In the genomic region with DNA sequence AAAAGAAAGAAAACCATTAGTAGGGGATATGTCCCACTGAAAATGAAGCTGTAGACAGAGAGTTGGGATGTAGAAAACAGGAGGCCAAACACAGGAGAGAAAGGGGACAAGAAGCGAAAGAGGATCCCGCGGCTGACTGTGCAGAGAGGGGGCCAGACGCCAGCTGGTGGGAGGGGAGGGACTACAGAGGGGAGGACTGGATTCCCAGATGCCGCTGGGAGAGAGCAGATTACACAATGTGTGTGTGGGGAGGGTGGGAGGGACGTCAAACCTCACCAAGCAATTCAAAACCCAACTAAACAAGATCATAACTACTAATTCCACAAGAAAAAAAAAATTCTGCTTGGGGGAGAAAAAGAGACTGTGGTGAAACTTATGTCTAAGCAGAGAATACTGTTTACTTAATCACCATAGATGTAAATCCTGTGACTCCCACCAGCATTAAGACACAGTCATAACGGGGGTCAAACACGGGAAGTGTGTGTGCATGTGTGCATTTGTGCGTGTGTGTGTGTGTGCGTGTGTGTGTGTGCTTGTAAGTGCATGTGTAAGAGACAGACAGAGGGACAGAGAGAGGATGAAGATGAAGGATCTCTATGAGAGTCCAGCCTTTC, we compare ENCODE assay signal across 8 mouse cellular contexts. TPM values are rescaled to one million over a fixed set of nuclear protein-coding genes. Genes with fewer than 3 reads are reported as not detected.
DNase-seq lines count a peak whose midpoint lies in the region; ATAC-seq lines count a peak whose summit lies in the region.

No protein-coding gene starts in this region.

- H3K36me3 ChIP-seq in embryonic facial prominence, embryonic 13.5 days = no peaks in the 10 kb centered on the region

- H3K4me1 ChIP-seq in embryonic facial prominence, embryonic 13.5 days = peaks cover 26% of the 10 kb centered on the region

- H3K9me3 ChIP-seq in embryonic facial prominence, embryonic 13.5 days = no peaks in the 10 kb centered on the region

- no peak overlapping the region for H3K9ac ChIP-seq in embryonic facial prominence, embryonic 13.5 days

- H3K27me3 ChIP-seq in embryonic facial prominence, embryonic 13.5 days = no peaks in the 10 kb centered on the region

- H3K4me2 ChIP-seq in embryonic facial prominence, embryonic 13.5 days = peak overlapping the region; percentile 32

- peak; percentile 25 to 41 for DNase-seq in left cerebral cortex, adult 18-20 months (ENCODE audit: low spot score in 2 of 2)
- no peak for DNase-seq in left cerebral cortex, adult 11 months (ENCODE audit: low spot score)
- peak; percentile 79 to 80 for DNase-seq in heart, postnatal 10 days
- DNase-seq in layer of hippocampus, adult 8-10 months (ENCODE audit: low spot score in 2 of 2) = peak; percentile 53 to 56
- DNase-seq in lung, postnatal 4 days = peak; percentile 70 to 84
- peak; percentile 77 for DNase-seq in testis, postnatal 10 days (ENCODE audit: low spot score)
- DNase-seq in cerebellum, adult 8-10 months = no peak

- intact Hi-C loops in heart, postnatal 10 days (cut with DNase I) = no loop called here

- 0 out of 2 replicates have a peak, but pooled peaks have one; percentile 81 for ATAC-seq in embryonic facial prominence, embryonic 13.5 days (ENCODE audit: insufficient number of reproducible peaks, insufficient read depth, low FRiP score, low TSS enrichment, low read depth)

- whole genome bisulfite sequencing in embryonic facial prominence, embryonic 13.5 days = 20% methylated on average over 10 of the region's 10 CpGs

- H3K27ac ChIP-seq in embryonic facial prominence, embryonic 13.5 days = peak overlapping the region; percentile 85

- no peak overlapping the region for H3K4me3 ChIP-seq in embryonic facial prominence, embryonic 13.5 days

RNA-seq across cellular contexts. Expression of gene Zcchc24, which starts 26.8 kb away (rescaled TPM):
- total RNA-seq in left cerebral cortex, adult 18-20 months (2021) = 10 to 100 TPM; 47.4 to 47.7 TPM
- 29.4 and 32.7 TPM in 2 replicates for polyA plus RNA-seq in embryonic facial prominence, embryonic 13.5 days (2015; fragmentation: Nextera tagmentation; extraction: Ambion mirVana)
- 10 to 100 TPM; 51.8 to 60.1 TPM for total RNA-seq in heart, postnatal 10 days (2021)
- total RNA-seq in layer of hippocampus, adult 8-10 months (2022) = 10 to 100 TPM; 60.5 to 69.2 (median 63.8) TPM

RNA-seq across cellular contexts. Expression of gene Anxa11, which starts 46.3 kb away (rescaled TPM):
- total RNA-seq in left cerebral cortex, adult 18-20 months (2021) = 10 to 100 TPM; 45.7 to 45.8 TPM
- 15.4 and 15.9 TPM in 2 replicates for polyA plus RNA-seq in embryonic facial prominence, embryonic 13.5 days (2015; fragmentation: Nextera tagmentation; extraction: Ambion mirVana)
- 10 to 100 TPM; 76.4 to 83.4 TPM for total RNA-seq in heart, postnatal 10 days (2021)
- 10 to 100 TPM; 72.8 to 81.2 (median 75.5) TPM for total RNA-seq in layer of hippocampus, adult 8-10 months (2022)

Comparison
In these comparisons a context has a peak if more than half of its experiments do, and no peak if none do; other contexts are left out.
1. DNase-seq: peak in left cerebral cortex, adult 18-20 months (2 of 2), heart, postnatal 10 days (2 of 2), layer of hippocampus, adult 8-10 months (2 of 2), lung, postnatal 4 days (2 of 2) and testis, postnatal 10 days (single experiment); none in left cerebral cortex, adult 11 months (single experiment) and cerebellum, adult 8-10 months (single experiment).